Mouse (Mus musculus) sigmoid colon, adult 10 weeks (tissue): ENCODE measurements around the gene Snrnp25. TPM values are rescaled to one million over a fixed set of nuclear protein-coding genes. Genes with fewer than 3 reads are reported as not detected.

Source experiments
- polyA plus RNA-seq: library from polyadenylated mRNA; stranded (reverse); fragments of 350-450 nt; fragmentation: Illumina TruSeq; extraction: RNeasy Lipid Tissue Mini Kit (QIAGEN cat#74804); gene quantifications from one replicate; pipeline ENCODE4 v1.2.3, GENCODE M21; 2014; ENCODE audit warnings: low read depth, low replicate concordance

Gene Snrnp25
- 5.9 TPM for polyA plus RNA-seq

DNA sequence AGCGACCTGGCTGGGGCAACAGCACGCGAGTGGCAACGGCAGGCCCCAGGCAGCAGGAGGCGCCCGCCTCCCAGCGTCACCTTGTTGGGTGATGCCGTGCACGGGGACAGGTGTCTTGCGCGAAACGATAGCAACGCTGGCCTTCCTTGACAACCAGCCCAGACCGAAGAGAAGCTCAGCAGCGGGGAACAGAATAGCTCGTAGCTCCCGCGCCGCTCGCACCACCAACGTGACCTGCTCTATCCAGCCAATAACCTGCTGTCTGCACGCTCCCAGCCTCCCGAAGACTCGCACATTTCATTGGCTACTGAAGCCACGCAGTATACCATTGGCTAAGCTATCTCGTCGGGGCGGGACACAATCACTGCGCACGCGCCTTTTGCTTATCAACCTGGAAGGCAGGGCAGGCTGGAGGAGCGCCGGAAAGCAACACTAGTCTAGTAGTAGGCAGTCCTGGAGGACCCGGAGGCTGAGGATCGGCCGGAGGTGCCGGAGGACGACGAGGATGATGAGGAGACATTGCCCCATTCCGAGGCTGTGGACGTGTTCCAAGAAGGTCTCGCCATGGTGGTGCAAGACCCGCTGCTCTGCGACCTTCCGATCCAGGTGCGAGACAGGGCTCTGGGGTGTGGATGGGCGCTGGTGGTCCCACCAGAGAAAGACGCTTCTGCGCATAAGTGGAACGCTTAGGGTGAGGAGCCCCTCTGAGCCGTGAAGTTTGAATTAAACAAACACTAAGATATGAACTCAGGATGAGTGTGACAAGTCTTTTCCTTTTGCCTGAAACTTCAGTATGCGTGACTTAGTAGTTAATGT lies at the start of gene Snrnp25:
Gene Snrnp25 (plus strand): TSS at position 358 of the 816 bp plus-strand sequence.

DNA sequence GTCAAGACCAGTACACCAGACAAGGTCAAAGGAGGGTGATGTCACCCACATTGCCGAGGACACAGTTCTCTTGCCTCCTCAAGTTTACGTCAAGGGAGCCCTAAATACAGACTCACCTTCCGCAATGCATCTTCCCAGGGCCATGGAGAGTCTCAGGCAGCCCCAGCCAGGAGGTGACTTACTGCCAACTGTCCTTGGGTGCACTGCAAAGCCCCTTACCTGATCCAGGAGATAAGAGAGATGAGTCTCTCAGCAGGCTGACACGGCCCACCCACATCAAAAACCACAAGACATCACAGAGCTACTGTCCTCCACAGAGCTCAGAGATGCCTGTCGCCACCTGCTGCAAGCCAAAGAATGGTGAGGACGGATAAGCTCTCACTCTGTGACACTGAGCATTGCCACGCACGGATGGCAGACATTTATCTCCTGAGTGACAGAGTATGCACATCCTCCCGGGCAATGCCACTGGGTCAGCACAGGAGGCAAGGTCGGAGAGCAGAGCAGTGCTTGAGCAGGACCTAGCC lies 5.1 kb upstream of the Snrnp25 start, which contains the start of gene Il9r:
Gene Il9r (minus strand): TSS at position 205 of the 527 bp plus-strand sequence.

DNA sequence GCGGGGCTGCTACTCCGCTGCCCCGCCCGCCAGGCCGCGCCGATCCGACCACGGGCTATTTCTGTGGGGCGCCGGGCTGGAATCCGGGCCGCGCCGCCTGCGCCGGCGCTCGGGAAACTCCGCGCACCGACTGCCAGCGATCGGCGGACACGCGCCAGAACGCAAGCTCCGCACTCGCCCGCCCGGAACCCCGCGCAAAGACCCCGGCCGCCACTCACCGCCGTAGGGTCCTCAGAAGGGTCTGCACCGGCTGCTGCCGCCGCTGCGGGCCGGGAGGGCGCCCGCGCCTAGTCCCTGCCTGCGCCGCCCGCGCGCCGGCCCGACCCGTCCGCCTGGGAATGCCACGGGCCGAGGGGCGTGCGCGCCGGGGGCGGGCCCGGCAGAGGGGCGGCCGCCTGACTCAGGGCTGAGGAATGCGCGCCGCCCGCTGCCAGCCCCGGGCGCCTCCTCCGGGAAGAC lies 16.8 kb downstream of the Snrnp25 start, which contains the start of gene Rhbdf1:
Gene Rhbdf1 (minus strand): TSS at position 350 of the 459 bp plus-strand sequence.

DNA sequence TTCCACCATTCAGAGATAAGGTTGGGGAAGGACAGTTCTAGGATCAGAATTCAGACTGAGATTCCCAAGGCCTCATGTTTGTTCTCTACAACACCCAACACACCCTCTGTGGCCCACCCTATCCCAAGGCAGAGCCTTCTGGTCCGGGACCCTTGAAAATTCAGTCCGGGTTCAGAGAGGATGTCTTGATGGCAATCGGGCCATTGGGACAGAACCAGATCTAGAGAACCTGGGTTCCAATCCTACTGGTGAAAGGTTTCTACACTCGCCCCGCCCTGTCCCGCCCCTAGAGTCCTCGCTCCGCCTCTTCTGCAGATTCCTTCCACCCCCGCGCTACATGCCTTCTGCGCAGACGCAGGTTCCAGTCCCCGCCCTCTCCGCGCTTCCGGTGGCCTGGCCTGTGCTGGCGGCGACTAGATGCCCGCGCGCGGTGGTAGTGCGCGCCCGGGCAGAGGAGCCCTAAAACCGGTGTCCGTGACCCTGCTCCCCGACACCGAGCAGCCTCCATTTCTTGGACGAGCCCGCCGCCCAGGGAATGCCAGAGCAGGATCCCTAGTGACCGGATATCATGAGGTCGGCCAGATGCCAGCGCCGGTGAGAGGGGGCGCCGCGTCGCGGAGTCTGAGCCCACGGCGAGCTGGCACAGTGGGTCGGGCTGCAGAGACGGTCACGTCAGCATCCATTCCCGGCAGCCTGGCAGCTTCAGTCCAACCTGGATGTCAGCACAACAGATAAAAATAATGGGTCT lies 21.1 kb downstream of the Snrnp25 start, which contains the start of gene Mpg:
Gene Mpg (plus strand): TSS at position 382 of the 748 bp plus-strand sequence.

Other genes starting within 250 kb of the Snrnp25 start
- not detected for gene 4930524B15Rik, start 239.8 kb upstream of the Snrnp25 start, polyA plus RNA-seq
- 12.0 TPM for gene Nsg2, start 205.0 kb upstream of the Snrnp25 start, polyA plus RNA-seq
- 0.98 TPM for gene Il9r, start 5.1 kb upstream of the Snrnp25 start, polyA plus RNA-seq
- gene Rhbdf1, start 16.9 kb downstream of the Snrnp25 start, polyA plus RNA-seq = 0.28 TPM
- gene Mpg, start 21.1 kb downstream of the Snrnp25 start, polyA plus RNA-seq = 6.3 TPM
- gene Nprl3, start 62.3 kb downstream of the Snrnp25 start, polyA plus RNA-seq = 4.0 TPM
- not detected for gene Hba-x, start 71.0 kb downstream of the Snrnp25 start, polyA plus RNA-seq
- gene Hba-a1, start 78.1 kb downstream of the Snrnp25 start, polyA plus RNA-seq = not detected
- gene Hbq1b, start 81.5 kb downstream of the Snrnp25 start, polyA plus RNA-seq = not detected
- gene Hba-a2, start 91.1 kb downstream of the Snrnp25 start, polyA plus RNA-seq = 57.1 TPM
- gene Hbq1a, start 94.7 kb downstream of the Snrnp25 start, polyA plus RNA-seq = not detected
- gene Sh3pxd2b, start 142.4 kb downstream of the Snrnp25 start, polyA plus RNA-seq = 2.2 TPM
- 3.7 TPM for gene Ubtd2, start 250.0 kb downstream of the Snrnp25 start, polyA plus RNA-seq